Mouse (Mus musculus): ENCODE results near the gene Znrf3. TPM values are rescaled to one million over a fixed set of nuclear protein-coding genes. Genes with fewer than 3 reads are reported as not detected.
A peak's percentile ranks its signal among the peaks of the same experiment; 100 is the strongest.

Gene Znrf3
- polyA plus RNA-seq, 1 experiment from 2014 or later = 17.6 TPM

DNA sequence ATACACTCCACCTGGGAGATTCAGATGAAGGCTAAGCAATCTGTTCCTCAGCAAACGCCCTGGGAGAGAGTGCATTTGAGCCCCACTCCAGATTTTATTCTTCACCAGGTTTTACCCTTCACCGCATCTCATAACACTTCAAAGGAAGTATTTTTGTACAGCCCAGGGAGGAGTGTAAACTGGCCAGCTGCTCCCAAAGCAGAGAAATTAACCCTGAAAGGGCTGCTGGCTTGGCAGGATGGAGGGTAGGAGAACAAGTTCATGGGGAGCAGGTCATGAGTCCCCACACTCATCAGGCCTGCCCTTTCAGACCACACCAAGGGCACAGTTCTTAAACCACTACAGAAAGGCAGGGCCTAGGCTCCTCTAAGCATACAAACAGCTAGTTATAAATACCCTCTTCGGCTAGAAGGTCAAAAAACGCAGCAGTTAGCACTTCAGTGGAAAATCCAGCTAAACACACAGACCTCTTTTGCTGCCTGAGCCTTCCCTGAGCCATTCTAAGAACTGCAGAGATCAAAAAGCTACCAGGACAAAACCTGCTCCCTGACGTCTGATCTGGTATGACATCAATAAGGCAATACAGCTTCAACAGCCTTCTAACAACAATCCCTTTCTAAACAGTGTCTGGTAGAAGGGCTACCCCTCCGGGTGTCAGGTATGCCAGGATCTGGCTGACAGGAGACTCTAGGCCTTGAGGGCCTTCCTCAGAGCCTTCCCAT, 28.9 kb downstream of the Znrf3 start:
- H3K27ac ChIP-seq = peak overlapping the region; percentile 81
- no peaks in the 10 kb centered on the region for H3K27me3 ChIP-seq
- H3K4me3 ChIP-seq = no peak overlapping the region
- peak overlapping the region; percentile 32; the same call in 1 of the 2 replicates for H3K9ac ChIP-seq
- no peaks in the 10 kb centered on the region for H3K36me3 ChIP-seq
- H3K9me3 ChIP-seq = no peaks in the 10 kb centered on the region
- H3K4me1 ChIP-seq = peaks cover 61% of the 10 kb centered on the region
- whole genome bisulfite sequencing = 17% methylated on average over 6 of the region's 6 CpGs
- peak overlapping the region; percentile 7; the same call in 1 of the 2 replicates for H3K4me2 ChIP-seq
- ATAC-seq (ENCODE audit: insufficient number of reproducible peaks, insufficient read depth, low FRiP score, low TSS enrichment, low read depth) = no peak

DNA sequence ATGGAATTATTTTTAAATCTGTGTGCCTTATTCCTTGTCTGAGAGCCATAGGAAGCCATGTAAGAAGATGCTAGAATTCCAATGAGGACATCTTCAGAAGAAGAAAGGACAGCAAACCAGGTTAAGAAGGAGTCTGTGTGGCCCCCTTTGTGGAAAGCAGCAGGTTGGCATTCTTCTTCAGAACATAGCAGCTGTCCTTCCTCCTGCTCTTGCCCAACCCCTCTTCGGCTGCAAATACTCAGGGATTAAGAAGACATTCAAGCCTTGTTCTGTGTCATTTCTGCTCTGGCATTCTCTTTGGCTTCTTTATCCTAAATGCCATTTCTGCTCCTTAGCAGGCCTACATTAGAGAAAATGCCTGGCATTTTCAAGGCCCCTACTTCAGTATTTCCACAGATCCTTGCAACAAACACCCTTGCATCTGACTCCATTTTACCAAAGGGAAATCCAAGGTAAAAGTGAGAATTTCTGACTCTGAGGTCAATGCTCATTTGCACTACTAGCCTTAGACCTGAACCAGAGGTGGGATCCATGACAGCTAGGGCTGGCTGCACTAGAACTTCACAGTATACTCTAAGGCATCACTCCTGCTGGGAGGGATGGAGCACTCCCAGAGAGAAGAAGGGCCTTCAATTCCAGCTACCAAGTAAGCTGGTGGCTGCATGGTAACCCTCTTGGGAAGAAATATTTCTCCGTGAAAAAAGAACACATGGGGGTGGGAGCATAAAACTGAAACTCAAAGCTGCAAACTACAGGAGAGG, 29.6 kb downstream of the Znrf3 start:
- H3K27me3 ChIP-seq = no peaks in the 10 kb centered on the region
- no peak overlapping the region for H3K9ac ChIP-seq
- H3K4me2 ChIP-seq = peak overlapping the region; percentile 7; the same call in 1 of the 2 replicates
- H3K27ac ChIP-seq = peak overlapping the region; percentile 81
- H3K36me3 ChIP-seq = no peaks in the 10 kb centered on the region
- peaks cover 61% of the 10 kb centered on the region for H3K4me1 ChIP-seq
- no peak for ATAC-seq (ENCODE audit: insufficient number of reproducible peaks, insufficient read depth, low FRiP score, low TSS enrichment, low read depth)
- WGBS = 39% methylated on average over 2 of the region's 2 CpGs
- no peak overlapping the region for H3K4me3 ChIP-seq
- no peaks in the 10 kb centered on the region for H3K9me3 ChIP-seq

DNA sequence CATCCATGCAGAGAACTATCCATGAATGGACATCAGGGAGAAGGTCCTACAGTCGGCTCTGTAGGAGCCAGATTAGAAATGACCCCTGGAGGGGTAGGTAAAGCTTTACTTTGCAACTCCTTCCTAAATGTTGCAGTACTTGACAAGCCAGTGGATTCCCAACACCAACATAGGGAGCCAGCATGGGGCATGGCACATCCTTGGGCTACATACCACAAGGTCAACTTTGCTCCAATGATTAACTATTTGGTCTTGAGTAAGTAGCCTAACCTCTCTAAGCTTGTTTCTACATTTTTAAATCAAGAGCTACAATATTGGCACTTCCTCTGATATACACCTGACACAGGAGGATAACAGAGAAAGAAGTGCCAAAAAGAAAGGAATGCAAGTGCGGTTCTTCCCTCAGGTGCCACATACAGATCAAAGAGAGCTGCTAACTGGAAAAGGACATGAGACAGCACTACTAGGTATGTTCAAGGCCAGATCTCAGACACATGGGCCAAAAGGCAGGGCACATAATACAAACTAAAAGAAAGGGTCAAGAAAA, 31.9 kb downstream of the Znrf3 start:
- Histone ChIP-seq H3K4me2 (no peak overlapping the region), H3K4me1 (peaks cover 57% of the 10 kb centered on the region), H3K4me3 (no peak overlapping the region), H3K36me3 (no peaks in the 10 kb centered on the region), H3K27ac (no peak overlapping the region), H3K27me3 (no peaks in the 10 kb centered on the region), H3K9ac (no peak overlapping the region), H3K9me3 (no peaks in the 10 kb centered on the region)
- WGBS = 68% methylated on average over 2 of the region's 2 CpGs
- no peak for ATAC-seq (ENCODE audit: insufficient number of reproducible peaks, insufficient read depth, low FRiP score, low TSS enrichment, low read depth)

DNA sequence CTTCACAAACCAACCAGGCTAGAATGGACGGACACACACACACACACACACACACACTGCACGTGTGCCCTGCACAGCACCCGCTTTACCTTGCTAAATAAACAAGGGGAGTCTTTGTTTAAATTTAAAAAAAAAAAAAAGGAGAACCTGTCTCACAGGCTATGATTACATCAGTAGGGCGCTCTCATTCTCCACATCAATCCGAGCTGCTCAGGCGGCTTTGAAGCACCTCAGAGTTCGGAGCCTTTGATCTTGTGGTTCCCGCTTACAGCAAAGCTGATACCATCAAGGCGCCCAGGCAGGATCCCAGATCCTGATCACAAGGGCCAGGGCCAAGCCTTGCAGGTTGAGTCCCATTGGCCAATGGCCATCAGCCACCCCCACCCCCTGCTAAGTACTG, 33.1 kb downstream of the Znrf3 start:
- no peak overlapping the region for H3K27ac ChIP-seq
- H3K4me2 ChIP-seq = peak overlapping the region; percentile 16; the same call in 1 of the 2 replicates
- H3K27me3 ChIP-seq = no peaks in the 10 kb centered on the region
- H3K9ac ChIP-seq = no peak overlapping the region
- H3K4me3 ChIP-seq = no peak overlapping the region
- ATAC-seq (ENCODE audit: insufficient number of reproducible peaks, insufficient read depth, low FRiP score, low TSS enrichment, low read depth) = no peak
- no peaks in the 10 kb centered on the region for H3K9me3 ChIP-seq
- WGBS = 19% methylated on average over 9 of the region's 9 CpGs
- peaks cover 49% of the 10 kb centered on the region for H3K4me1 ChIP-seq
- H3K36me3 ChIP-seq = no peaks in the 10 kb centered on the region

DNA sequence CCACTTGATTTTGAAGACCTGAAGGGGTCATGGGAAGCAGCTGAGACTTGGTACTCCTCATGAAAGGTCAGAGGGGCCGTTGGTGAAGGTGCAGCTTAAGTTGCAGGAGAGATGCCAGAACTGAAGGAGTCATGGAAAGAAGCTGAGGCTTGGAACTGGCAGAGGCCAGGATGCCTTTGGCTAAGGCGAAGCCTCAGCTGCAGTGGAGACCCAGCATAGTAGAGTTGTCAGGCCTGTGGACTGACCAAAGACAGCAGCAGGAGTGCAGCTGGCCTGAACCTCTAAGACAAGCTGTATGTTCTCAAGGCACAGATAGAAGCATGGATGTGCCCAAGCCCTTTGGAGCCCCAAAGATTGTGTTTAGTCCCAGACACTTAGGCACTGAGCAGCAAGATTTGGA, 40.5 kb downstream of the Znrf3 start:
- Histone ChIP-seq H3K4me1 (peaks cover 11% of the 10 kb centered on the region), H3K9ac (no peak overlapping the region), H3K9me3 (no peaks in the 10 kb centered on the region), H3K4me2 (no peak overlapping the region), H3K36me3 (no peaks in the 10 kb centered on the region; the same call in 1 of the 2 replicates), H3K27ac (no peak overlapping the region), H3K27me3 (no peaks in the 10 kb centered on the region), H3K4me3 (no peak overlapping the region)
- no peak for ATAC-seq (ENCODE audit: insufficient number of reproducible peaks, insufficient read depth, low FRiP score, low TSS enrichment, low read depth)
- 65% methylated on average over 2 of the region's 2 CpGs for WGBS

DNA sequence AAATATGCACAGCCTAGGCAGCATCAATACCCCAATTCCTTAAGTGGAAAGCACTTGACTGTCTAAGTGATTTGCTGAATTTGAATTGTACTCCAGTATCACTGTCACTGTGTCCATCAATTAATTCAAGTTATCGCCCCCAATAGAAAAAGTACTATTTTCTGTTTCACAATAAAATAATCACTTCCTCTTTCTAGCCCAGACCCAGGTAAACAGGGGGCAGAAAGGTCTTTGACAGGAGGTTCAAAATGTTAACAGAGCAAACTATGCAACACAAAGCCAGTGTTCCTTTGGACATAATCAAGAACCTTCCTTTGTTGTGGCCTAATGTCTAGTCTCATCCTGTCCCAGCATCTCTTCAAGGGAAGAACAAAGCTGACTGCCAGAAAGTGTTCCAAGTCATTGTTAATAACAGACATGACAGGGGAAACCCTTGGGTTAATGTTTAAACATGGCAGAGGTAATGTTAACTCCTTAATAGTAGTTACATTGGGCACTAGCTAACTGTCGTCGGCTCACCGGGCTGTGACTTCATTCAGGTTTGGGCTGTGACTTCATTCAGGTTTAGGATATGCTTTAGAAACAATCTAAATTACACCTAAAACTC, 42.4 kb downstream of the Znrf3 start:
- H3K9me3 ChIP-seq = no peaks in the 10 kb centered on the region
- H3K27ac ChIP-seq = no peak overlapping the region
- no peaks in the 10 kb centered on the region for H3K27me3 ChIP-seq
- ATAC-seq (ENCODE audit: insufficient number of reproducible peaks, insufficient read depth, low FRiP score, low TSS enrichment, low read depth) = no peak
- H3K9ac ChIP-seq = no peak overlapping the region
- peaks cover 11% of the 10 kb centered on the region for H3K4me1 ChIP-seq
- no peaks in the 10 kb centered on the region; the same call in 1 of the 2 replicates for H3K36me3 ChIP-seq
- WGBS = 85% methylated on average over 4 of the region's 4 CpGs
- H3K4me3 ChIP-seq = no peak overlapping the region
- H3K4me2 ChIP-seq = no peak overlapping the region

DNA sequence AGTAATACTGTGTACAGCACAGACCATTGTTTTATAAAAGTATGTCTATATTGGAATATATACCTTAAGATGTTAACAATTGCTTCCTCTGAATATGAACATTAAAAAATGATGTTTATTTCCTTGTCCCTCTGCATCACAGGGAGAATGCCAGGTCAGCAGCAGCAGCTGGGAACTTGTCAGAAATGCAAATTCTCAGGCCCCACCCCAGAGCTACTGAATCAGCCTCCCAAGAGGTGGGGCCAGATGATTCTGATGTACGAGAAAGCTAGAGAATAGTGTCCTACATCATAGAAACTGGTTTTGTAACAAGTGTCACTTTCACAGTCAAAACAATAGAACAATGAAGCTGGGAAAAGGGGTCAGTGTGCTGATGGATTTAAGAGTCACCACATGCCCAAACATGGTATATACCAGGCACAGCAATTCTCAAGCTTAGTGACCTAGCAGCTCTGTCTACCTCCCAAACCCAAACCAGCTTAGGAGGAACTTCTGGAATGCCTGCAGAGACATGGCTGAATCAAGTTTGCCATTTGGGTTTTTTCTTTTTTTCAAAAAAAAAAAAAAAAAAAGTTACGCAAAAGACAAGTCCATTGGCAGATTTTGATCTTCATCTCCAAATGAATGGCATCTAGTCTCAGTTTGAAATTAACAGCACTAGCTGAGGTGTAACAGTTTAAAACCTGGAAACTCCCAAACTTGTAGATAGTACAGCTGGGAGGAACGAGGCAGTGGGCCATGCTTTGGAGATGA, 46.2 kb downstream of the Znrf3 start:
- Histone ChIP-seq H3K9ac (no peak overlapping the region), H3K36me3 (no peaks in the 10 kb centered on the region; the same call in 1 of the 2 replicates), H3K9me3 (no peaks in the 10 kb centered on the region), H3K4me2 (no peak overlapping the region), H3K27me3 (no peaks in the 10 kb centered on the region), H3K4me3 (no peak overlapping the region), H3K27ac (no peak overlapping the region), H3K4me1 (peaks cover 1% of the 10 kb centered on the region)
- 71% methylated on average over 3 of the region's 3 CpGs for WGBS
- no peak for ATAC-seq (ENCODE audit: insufficient number of reproducible peaks, insufficient read depth, low FRiP score, low TSS enrichment, low read depth)

DNA sequence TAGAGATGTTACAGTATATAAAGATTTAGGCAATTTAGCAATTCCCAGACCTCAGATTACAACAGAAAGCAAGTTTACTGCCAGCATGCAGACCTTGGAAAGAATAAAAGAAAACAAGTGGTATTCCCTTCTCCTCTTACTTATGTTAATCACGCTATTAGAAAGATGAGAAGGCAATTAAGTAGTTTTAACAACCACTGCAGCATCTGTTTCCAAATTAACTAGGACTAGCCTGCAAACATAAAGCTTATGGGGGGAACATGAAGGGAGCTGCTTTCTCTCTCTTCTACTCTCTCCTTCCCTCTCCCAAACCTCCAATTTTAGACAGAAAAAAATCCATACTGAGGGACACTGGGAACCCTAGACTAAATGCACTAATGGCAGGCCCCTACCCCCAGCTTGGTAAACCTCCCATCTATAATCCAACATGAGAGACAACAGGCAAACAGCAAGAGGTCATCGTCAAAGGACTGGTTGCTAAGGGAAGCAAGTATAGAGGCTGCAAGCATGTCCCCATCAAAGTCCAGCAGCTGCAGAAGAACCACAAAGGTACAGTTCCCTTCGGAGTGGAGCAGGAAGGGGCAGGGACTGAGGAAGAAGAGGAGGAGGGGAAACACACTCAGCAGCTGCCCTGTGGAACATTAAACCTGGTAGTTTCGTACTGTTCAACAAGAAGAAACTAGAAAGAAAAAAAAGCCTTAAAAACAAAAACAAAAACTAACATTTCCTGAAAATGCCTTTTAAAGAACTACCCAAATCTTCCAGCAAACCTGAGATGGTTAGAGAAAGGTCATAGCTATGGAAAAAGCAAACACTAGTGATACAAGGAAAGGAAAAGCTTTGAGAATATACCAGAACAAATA, 53.4 kb downstream of the Znrf3 start:
- Histone ChIP-seq H3K4me2 (no peak overlapping the region; the same call in 1 of the 2 replicates), H3K27ac (no peak overlapping the region), H3K27me3 (no peaks in the 10 kb centered on the region), H3K9me3 (no peaks in the 10 kb centered on the region), H3K4me1 (peaks cover 9% of the 10 kb centered on the region), H3K4me3 (no peak overlapping the region), H3K9ac (no peak overlapping the region), H3K36me3 (no peaks in the 10 kb centered on the region)
- 17% methylated on average over 4 of the region's 4 CpGs for WGBS
- no peak for ATAC-seq (ENCODE audit: insufficient number of reproducible peaks, insufficient read depth, low FRiP score, low TSS enrichment, low read depth)

DNA sequence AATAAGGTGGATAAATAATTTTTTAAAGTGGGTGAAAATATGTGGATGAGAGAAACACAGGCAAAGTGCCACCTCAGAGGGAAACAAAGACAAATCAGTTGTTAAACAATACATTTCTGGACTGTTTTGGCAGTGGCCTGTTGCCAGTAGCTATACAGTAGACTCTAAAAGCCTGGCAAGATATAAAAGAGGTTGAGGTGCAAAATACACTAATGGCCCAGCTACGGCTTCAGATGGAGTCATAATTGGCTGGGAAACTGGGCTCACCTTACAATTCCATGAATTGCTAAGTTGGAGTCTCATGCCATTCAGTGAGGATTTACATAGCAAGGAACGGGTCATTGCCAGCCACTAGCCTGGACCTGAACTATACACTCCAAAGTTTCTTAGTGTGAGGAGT, 62.0 kb downstream of the Znrf3 start:
- 67% methylated on average over 2 of the region's 2 CpGs for WGBS
- H3K9ac ChIP-seq = no peak overlapping the region
- H3K27ac ChIP-seq = no peak overlapping the region
- H3K4me1 ChIP-seq = peaks cover 18% of the 10 kb centered on the region
- H3K4me3 ChIP-seq = no peak overlapping the region
- H3K27me3 ChIP-seq = no peaks in the 10 kb centered on the region
- no peaks in the 10 kb centered on the region for H3K36me3 ChIP-seq
- H3K9me3 ChIP-seq = no peaks in the 10 kb centered on the region
- no peak for ATAC-seq (ENCODE audit: insufficient number of reproducible peaks, insufficient read depth, low FRiP score, low TSS enrichment, low read depth)
- H3K4me2 ChIP-seq = no peak overlapping the region

DNA sequence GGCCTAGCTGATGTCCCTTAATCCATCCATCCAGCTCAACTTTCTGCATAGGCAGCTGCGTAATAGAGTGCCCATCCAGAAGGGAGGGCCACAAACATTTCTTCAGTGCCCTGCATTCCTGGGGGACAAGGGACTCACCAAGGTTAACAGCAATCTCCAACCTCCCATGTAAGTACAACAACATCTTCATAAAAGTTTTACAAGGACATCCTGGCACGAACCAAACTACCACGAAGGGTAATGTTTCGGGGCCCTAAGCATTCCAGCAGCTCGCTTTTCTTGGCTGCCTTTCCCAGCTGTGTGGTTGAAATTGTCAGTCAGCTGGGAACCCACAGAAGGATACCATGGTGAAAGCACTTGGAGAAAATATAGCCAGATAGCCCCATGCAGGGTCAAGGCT, 63.4 kb downstream of the Znrf3 start:
- Histone ChIP-seq H3K4me2 (no peak overlapping the region), H3K9me3 (no peaks in the 10 kb centered on the region), H3K4me1 (peaks cover 18% of the 10 kb centered on the region), H3K27me3 (no peaks in the 10 kb centered on the region), H3K27ac (peak overlapping the region; percentile 57; the same call in 1 of the 2 replicates), H3K9ac (no peak overlapping the region), H3K4me3 (no peak overlapping the region), H3K36me3 (no peaks in the 10 kb centered on the region)
- WGBS = 54% methylated on average over 5 of the region's 5 CpGs
- ATAC-seq (ENCODE audit: insufficient number of reproducible peaks, insufficient read depth, low FRiP score, low TSS enrichment, low read depth) = no peak
